Mouse (Mus musculus) inflammation-experienced regulatory T-cells, adult 16 weeks (primary cell): ENCODE measurements around the gene Atpif1. TPM values are rescaled to one million over a fixed set of nuclear protein-coding genes. Genes with fewer than 3 reads are reported as not detected.

ENCODE experiments used
- polyA plus RNA-seq: library from polyadenylated mRNA; unstranded; fragments of 100-300 nt; shearing (Covaris generic); gene quantifications from one replicate; pipeline ENCODE4 v1.2.1, GENCODE M21; 2017

Gene Atpif1
- 233 TPM for polyA plus RNA-seq

GRCm38 (mm10) chr4:132532981-132533916 lies at the start of gene Atpif1:
Gene Atpif1, minus strand, starts transcription at chr4:132533659.

DNA sequence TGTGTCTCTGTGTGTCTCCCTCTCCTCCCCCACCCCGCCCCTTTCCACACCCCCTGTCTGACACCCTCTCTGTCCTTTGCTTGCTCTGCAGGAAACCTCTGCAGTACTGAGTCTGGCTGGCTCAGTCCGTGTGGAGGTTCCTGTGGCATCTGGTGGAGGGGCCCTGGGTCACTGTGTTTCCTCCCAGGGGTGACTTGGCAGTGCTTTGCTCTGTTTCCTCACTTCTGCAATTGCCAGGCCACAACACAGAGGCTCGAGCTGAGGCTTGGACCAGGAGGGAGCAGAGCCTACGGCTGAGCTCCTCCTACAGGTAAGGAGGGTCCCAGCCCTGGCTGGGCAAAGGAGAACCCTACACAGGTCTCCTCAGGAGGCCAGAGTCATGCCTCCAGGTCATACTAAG lies 30.5 kb upstream of the Atpif1 start, which contains the start of gene Ptafr:
Gene Ptafr (plus strand): TSS at position 103 of the 400 bp plus-strand sequence.

GRCm38 (mm10) chr4:132535406-132536121 lies 2.1 kb upstream of the Atpif1 start, which contains the start of gene Dnajc8:
Gene Dnajc8, plus strand, starts transcription at chr4:132535550.

GRCm38 (mm10) chr4:132510352-132510798 lies 23.1 kb downstream of the Atpif1 start, which contains the start of gene Sesn2:
Gene Sesn2, minus strand, starts transcription at chr4:132510501.

Other genes starting within 250 kb of the Atpif1 start
- 0.39 TPM for gene Rab42, start 230.3 kb downstream of the Atpif1 start, polyA plus RNA-seq
- gene Trnau1ap, start 204.1 kb downstream of the Atpif1 start, polyA plus RNA-seq: 55.5 TPM
- 37.0 TPM for gene Rcc1, start 180.1 kb downstream of the Atpif1 start, polyA plus RNA-seq
- 3.7 TPM for gene Phactr4, start 111.2 kb downstream of the Atpif1 start, polyA plus RNA-seq
- gene Med18, start 69.7 kb downstream of the Atpif1 start, polyA plus RNA-seq: 32.0 TPM
- gene Sesn2, start 23.2 kb downstream of the Atpif1 start, polyA plus RNA-seq: 13.8 TPM
- gene Dnajc8, start 1.9 kb upstream of the Atpif1 start, polyA plus RNA-seq: 230 TPM
- 0.83 TPM for gene Ptafr, start 30.4 kb upstream of the Atpif1 start, polyA plus RNA-seq
- 37.8 TPM for gene Eya3, start 105.3 kb upstream of the Atpif1 start, polyA plus RNA-seq
- 8.1 TPM for gene Xkr8, start 198.9 kb upstream of the Atpif1 start, polyA plus RNA-seq
- gene Smpdl3b, start 223.6 kb upstream of the Atpif1 start, polyA plus RNA-seq: 2.6 TPM
- 69.4 TPM for gene Rpa2, start 234.7 kb upstream of the Atpif1 start, polyA plus RNA-seq